Mouse (Mus musculus) kidney, postnatal 10 days (tissue): ENCODE results near the gene B3glct.

Source experiments
- DNase-seq: peaks from one replicate; pipeline ENCODE4 v3.0.0; 2021; ENCODE audit warnings: mixed read lengths

The B3glct gene

GRCm38 (mm10) chr5:149677196-149677595 is 834 bp upstream of the B3glct start:
- no peak for DNase-seq

DNA sequence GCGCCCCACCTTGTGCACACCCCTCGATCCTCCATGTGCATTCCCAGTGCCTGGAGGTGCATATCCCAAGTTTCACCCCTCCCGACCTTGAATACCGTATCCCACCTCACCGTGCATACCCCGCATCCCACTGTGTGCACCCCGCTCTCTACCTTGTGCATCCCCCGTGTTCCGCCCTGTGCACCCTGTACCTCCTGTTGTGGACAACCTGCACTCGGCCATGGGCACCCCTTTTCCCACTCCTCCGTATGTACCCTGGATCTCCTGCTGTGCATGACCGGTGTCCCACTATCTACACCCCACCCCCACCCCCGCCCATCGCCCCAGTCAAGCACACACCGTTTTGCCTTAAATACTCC is 939 bp downstream of the B3glct start:
- no peak for DNase-seq

GRCm38 (mm10) chr5:149679362-149679761 is 1.3 kb downstream of the B3glct start:
- DNase-seq = peak; percentile 23

GRCm38 (mm10) chr5:149679886-149680285 is 1.9 kb downstream of the B3glct start:
- no peak for DNase-seq

- DNase-seq = no peak
These were observed 2.9 kb downstream of the B3glct start for GRCm38 (mm10) chr5:149680946-149681345.

GRCm38 (mm10) chr5:149689860-149690259 is 11.8 kb downstream of the B3glct start:
- DNase-seq = no peak

GRCm38 (mm10) chr5:149692548-149692947 is 14.5 kb downstream of the B3glct start:
- peak; percentile 44 for DNase-seq

GRCm38 (mm10) chr5:149693200-149693599 is 15.2 kb downstream of the B3glct start:
- no peak for DNase-seq

DNA sequence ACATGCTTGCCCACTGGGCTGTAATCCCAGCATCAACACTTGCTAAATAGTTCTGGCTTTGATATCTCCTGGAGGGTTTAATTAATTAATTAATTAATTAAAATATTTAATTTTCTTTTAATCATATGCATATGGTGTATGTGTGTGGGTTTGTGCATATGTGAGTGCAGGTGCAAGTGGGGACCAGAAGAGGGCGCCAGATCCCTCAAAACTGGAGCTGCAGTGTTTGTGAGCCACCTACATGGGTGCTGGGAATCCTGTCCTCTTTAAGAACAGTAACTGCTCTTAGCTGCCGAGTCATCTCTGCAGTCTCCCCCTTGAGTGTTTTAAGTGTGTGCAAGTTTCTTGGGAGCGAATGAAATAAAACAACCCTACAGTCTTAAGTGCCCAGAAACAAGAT is 15.9 kb downstream of the B3glct start:
- no peak for DNase-seq

- DNase-seq = no peak
These were observed 17.2 kb downstream of the B3glct start for GRCm38 (mm10) chr5:149695077-149695750.

GRCm38 (mm10) chr5:149702770-149703169 is 24.7 kb downstream of the B3glct start:
- no peak for DNase-seq

DNA sequence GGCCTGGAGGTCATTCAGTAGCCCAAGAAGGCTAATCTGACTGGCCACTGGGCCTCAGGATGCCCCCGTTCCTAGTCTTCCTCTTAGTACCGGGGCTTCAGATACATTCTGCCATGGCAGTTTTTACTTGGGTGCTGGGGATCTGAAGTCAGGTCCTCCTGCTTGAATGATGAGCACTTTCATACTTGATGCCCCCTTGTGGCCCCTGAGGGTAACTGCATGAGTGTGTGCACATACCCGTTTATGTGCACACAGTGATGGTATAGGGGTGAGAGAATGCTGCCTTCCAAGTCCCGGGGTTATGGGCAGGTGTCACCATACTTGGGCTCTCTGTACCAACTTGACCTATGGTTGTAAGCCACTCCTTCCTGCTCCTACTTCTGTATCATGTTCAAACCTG is 33.5 kb downstream of the B3glct start:
- DNase-seq = no peak

DNA sequence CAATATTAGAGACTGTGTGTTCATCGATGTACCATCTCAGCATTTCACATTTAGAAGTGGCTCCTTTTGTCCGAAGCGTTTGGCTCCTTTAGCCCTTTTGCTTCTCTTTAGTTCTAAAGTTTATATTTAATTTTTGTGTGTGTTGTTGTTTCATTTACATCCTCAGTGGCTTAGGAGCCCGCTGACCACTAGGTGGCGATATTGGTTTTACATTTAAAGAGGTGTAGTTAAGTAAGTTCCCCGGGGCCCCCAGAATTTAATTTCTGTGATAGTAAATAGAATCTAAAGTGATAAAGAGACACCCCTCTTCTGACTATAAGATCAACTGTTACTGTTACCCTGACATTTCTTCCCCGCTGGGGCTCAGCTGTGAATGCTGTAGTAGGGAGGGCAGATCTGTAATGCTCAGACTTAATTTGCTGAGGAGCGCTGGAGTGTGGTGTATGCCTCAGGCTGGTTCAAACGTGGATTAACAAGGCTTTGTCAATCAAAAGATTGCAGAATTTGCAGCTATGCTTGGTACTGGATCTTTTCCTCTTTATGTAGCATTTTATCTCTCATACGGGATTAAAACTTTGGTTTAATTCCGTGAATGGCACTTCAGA is 35.2 kb downstream of the B3glct start:
- DNase-seq = peak; percentile 78

GRCm38 (mm10) chr5:149713834-149714233 is 35.8 kb downstream of the B3glct start:
- no peak for DNase-seq

GRCm38 (mm10) chr5:149715571-149716328 is 37.7 kb downstream of the B3glct start:
- no peak for DNase-seq

DNA sequence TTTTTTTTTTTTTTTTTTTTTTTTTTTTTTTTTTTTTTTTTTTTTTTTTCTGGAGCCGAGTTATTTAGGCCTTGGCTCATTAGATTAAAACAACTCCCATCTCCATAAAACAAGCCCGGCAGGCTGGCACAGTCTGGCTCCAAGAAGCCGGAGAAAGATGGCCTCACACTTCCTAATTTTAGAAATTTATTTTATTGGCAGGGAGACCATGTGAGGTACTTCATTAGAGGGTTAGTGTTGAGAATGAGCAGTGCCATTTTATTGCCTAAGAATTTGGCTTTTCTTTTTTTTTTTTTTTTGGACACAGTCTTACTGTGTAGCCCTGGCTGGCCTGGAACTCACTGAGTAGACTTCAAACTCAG is 38.3 kb downstream of the B3glct start:
- DNase-seq = no peak

- DNase-seq = no peak
These were observed 53.7 kb downstream of the B3glct start for GRCm38 (mm10) chr5:149731776-149732175.

GRCm38 (mm10) chr5:149737210-149737609 is 59.2 kb downstream of the B3glct start:
- DNase-seq = no peak

DNA sequence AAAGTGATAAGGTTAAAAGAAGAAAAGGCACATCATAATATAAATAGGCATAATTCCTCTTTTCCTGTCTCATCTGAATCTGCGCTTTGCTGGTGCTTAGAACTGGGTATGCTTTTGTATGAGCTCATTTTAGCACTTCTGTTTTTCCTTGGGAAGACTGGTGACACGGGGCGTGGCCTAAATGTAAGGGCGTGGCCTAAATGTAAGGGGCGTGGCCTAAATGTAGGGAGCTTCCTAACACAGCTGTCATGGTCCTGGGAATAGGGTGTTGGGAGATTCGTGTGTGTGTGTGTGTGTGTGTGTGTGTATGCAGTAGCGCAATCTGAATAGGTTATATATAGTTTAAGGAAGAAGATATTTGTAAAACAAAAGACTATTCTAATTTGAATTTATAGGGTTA is 62.1 kb downstream of the B3glct start:
- no peak for DNase-seq

GRCm38 (mm10) chr5:149740703-149741102 is 62.7 kb downstream of the B3glct start:
- DNase-seq = no peak

DNA sequence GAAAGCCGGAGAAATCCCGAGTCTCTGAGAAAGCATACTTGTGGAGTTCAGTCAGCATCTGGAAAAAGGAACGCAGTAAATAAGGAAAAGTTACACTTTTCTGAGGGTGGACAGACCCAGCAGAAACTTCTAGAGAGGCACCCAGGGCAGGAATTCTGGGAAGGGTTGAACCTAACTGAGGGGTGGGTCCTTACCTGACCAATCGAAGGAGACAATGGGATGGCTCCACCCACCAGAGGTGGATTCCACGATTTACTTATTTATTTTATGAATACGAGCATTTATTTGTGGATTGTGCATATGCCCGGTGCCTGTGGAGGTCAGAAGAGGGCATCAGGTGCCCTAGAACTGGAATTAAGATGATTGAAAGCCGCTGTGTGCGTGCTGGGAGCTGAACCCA is 64.3 kb downstream of the B3glct start:
- DNase-seq = no peak

DNA sequence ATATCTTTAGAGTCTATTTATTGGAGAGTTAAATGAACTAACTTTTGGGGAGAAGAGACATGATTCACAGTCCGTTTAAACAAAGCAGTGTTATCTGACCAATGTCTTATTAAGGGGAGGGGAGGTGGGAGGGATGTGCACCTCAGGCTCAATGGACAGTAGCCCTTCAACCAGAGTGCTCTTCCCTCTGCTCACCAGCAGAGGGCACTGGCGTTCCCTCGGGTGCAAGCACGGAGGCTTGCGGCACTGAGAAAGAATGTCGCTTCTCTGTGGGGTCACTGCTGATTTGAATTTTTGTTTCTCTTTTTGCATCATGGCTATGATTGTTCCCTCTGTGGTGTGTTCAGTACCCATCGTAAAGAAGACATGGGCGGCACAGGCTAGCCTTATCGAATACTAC is 67.0 kb downstream of the B3glct start:
- peak; percentile 18 for DNase-seq

DNA sequence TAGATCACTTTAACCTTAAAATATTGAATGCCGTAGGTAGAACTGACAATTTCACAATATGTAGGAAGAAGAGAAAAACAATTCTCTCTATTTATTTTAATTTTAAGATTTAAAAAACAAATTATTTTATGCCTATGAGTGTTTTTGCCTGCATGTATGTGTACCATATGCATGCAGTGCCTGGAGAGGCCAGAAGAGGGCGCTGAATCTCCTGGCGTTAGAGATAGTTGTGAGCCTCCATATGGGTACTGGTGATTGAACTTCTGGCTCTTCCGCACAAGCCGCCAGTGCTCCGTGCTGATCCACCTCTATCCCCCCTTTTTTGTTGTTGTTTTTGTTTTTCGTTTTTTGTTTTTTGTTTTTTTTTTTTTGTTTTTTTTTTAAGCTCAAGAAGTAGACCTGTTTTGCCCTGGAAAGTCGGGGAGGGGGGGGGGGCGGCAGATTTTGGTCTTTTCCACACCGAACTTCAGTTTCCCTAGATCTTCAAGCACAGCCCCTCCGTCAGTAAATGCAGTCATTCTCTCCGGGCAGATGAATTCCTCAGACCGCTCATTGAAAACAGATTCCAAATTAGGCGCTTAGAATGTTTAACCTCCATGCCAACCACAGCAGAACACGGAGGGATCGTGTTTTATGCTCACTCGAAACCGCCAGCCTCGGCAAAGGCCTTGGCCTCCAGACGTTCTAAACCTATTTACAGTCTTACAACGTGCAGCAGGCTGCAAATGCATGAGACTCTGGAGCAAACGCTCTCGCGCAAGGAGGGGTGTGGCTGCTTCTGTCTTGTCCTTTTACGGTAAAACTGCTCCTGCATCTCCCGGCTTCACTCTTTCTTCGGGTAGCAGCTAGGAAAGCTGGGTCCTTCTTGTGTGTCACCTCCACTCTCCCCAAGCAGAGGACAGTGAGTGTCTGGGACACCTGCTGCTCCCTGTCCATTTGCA is 70.9 kb downstream of the B3glct start:
- DNase-seq = no peak
